Mouse (Mus musculus): ENCODE measurements around the gene Ntan1. TPM values are rescaled to one million over a fixed set of nuclear protein-coding genes. Genes with fewer than 3 reads are reported as not detected.
"Not testable (repeated sequence)": the region's sequence is repeated elsewhere in the genome, so short reads cannot be mapped to it uniquely, and the experiment has no call there.

Gene Ntan1
- 157 and 159 TPM in 2 replicates for polyA plus RNA-seq (2015; fragmentation: Nextera tagmentation; extraction: Ambion mirVana)

- peak; percentile 97 for ATAC-seq (ENCODE audit: low FRiP score, low TSS enrichment)
- Histone ChIP-seq H3K4me1 (ENCODE audit: insufficient read depth, low read length) (peaks cover 16% of the 10 kb centered on the region), H3K9me3 (ENCODE audit: low read length) (no peaks in the 10 kb centered on the region), H3K4me3 (ENCODE audit: low read length) (peak within 1 kb of the TSS; percentile 89), H3K4me2 (replicated peaks; ENCODE audit: low read depth, low read length) (peak within 1 kb of the TSS; percentile 81), H3K27ac (ENCODE audit: low read length) (peak within 1 kb of the TSS; percentile 99), H3K9ac (replicated peaks; ENCODE audit: low read length) (peak within 1 kb of the TSS; percentile 90), H3K36me3 (ENCODE audit: insufficient read depth, low read length) (peaks cover 20% of the 10 kb centered on the region), H3K27me3 (ENCODE audit: insufficient read depth, low read length) (no peaks in the 10 kb centered on the region)
- under 1% methylated on average over 52 of the region's 58 CpGs for WGBS
Observed at GRCm38 (mm10) chr16:13818560-13819393, at the start of gene Ntan1. TSS of gene Ntan1 (plus strand) at chr16:13818845.

GRCm38 (mm10) chr16:13771603-13772002 is 47.0 kb upstream of the Ntan1 start:
- not testable (repeated sequence) for H3K9ac ChIP-seq (replicated peaks; ENCODE audit: low read length)

GRCm38 (mm10) chr16:13772051-13772450 is 46.6 kb upstream of the Ntan1 start:
- not testable (repeated sequence) for H3K9ac ChIP-seq (replicated peaks; ENCODE audit: low read length); H3K9me3 ChIP-seq (ENCODE audit: low read length); H3K27ac ChIP-seq (ENCODE audit: low read length); H3K4me2 ChIP-seq (replicated peaks; ENCODE audit: low read depth, low read length); H3K27me3 ChIP-seq (ENCODE audit: insufficient read depth, low read length); H3K4me1 ChIP-seq (ENCODE audit: insufficient read depth, low read length); H3K4me3 ChIP-seq (ENCODE audit: low read length); ATAC-seq (ENCODE audit: low FRiP score, low TSS enrichment); H3K36me3 ChIP-seq (ENCODE audit: insufficient read depth, low read length)
- WGBS: 62% methylated on average over 5 of the region's 5 CpGs

More at GRCm38 (mm10) chr16:13771603-13772002, 47.0 kb upstream of the Ntan1 start:
- not testable (repeated sequence) for H3K4me3 ChIP-seq (ENCODE audit: low read length); H3K4me2 ChIP-seq (replicated peaks; ENCODE audit: low read depth, low read length); H3K36me3 ChIP-seq (ENCODE audit: insufficient read depth, low read length); H3K27ac ChIP-seq (ENCODE audit: low read length); ATAC-seq (ENCODE audit: low FRiP score, low TSS enrichment); H3K27me3 ChIP-seq (ENCODE audit: insufficient read depth, low read length); H3K4me1 ChIP-seq (ENCODE audit: insufficient read depth, low read length); H3K9me3 ChIP-seq (ENCODE audit: low read length)
- WGBS: 39% methylated on average over 4 of the region's 4 CpGs

- H3K4me2 ChIP-seq (replicated peaks; ENCODE audit: low read depth, low read length); H3K9me3 ChIP-seq (ENCODE audit: low read length); H3K27me3 ChIP-seq (ENCODE audit: insufficient read depth, low read length); H3K27ac ChIP-seq (ENCODE audit: low read length); H3K9ac ChIP-seq (replicated peaks; ENCODE audit: low read length); H3K36me3 ChIP-seq (ENCODE audit: insufficient read depth, low read length); H3K4me3 ChIP-seq (ENCODE audit: low read length); H3K4me1 ChIP-seq (ENCODE audit: insufficient read depth, low read length); ATAC-seq (ENCODE audit: low FRiP score, low TSS enrichment): not testable (repeated sequence)
- WGBS: 59% methylated on average over 2 of the region's 2 CpGs
Observed at GRCm38 (mm10) chr16:13774011-13774410, 44.6 kb upstream of the Ntan1 start.

GRCm38 (mm10) chr16:13774651-13775050 is 44.0 kb upstream of the Ntan1 start:
- not testable (repeated sequence) for H3K4me2 ChIP-seq (replicated peaks; ENCODE audit: low read depth, low read length); ATAC-seq (ENCODE audit: low FRiP score, low TSS enrichment); H3K27me3 ChIP-seq (ENCODE audit: insufficient read depth, low read length); H3K9ac ChIP-seq (replicated peaks; ENCODE audit: low read length); H3K36me3 ChIP-seq (ENCODE audit: insufficient read depth, low read length); H3K4me3 ChIP-seq (ENCODE audit: low read length); H3K27ac ChIP-seq (ENCODE audit: low read length); H3K4me1 ChIP-seq (ENCODE audit: insufficient read depth, low read length)
- WGBS: 78% methylated on average over 3 of the region's 3 CpGs
- peaks cover 13% of the 10 kb centered on the region for H3K9me3 ChIP-seq (ENCODE audit: low read length)

GRCm38 (mm10) chr16:13780353-13781036 is 38.1 kb upstream of the Ntan1 start, which contains the start of gene Rrn3:
TSS of gene Rrn3 (plus strand) at chr16:13780708.
- Histone ChIP-seq H3K9me3 (ENCODE audit: low read length) (peaks cover 10% of the 10 kb centered on the region; the same call in 1 of the 2 replicates), H3K27me3 (ENCODE audit: insufficient read depth, low read length) (no peaks in the 10 kb centered on the region), H3K4me1 (ENCODE audit: insufficient read depth, low read length) (peaks cover 14% of the 10 kb centered on the region), H3K4me3 (ENCODE audit: low read length) (peak within 1 kb of the TSS; percentile 87), H3K9ac (replicated peaks; ENCODE audit: low read length) (peak within 1 kb of the TSS; percentile 90), H3K36me3 (ENCODE audit: insufficient read depth, low read length) (peaks cover 15% of the 10 kb centered on the region; the same call in 1 of the 2 replicates), H3K4me2 (replicated peaks; ENCODE audit: low read depth, low read length) (peak within 1 kb of the TSS; percentile 81), H3K27ac (ENCODE audit: low read length) (peak within 1 kb of the TSS; percentile 88)
- ATAC-seq (ENCODE audit: low FRiP score, low TSS enrichment): peak; percentile 99
- WGBS: under 1% methylated on average over 56 of the region's 57 CpGs

GRCm38 (mm10) chr16:13781216-13781615 is 37.4 kb upstream of the Ntan1 start:
- Histone ChIP-seq H3K27ac (ENCODE audit: low read length) (no peak overlapping the region), H3K9ac (replicated peaks; ENCODE audit: low read length) (peak overlapping the region; percentile 90), H3K4me3 (ENCODE audit: low read length) (peak overlapping the region; percentile 87), H3K27me3 (ENCODE audit: insufficient read depth, low read length) (no peaks in the 10 kb centered on the region), H3K9me3 (ENCODE audit: low read length) (peaks cover 10% of the 10 kb centered on the region; the same call in 1 of the 2 replicates), H3K4me1 (ENCODE audit: insufficient read depth, low read length) (peaks cover 14% of the 10 kb centered on the region), H3K36me3 (ENCODE audit: insufficient read depth, low read length) (peaks cover 20% of the 10 kb centered on the region), H3K4me2 (replicated peaks; ENCODE audit: low read depth, low read length) (peak overlapping the region; percentile 81)
- ATAC-seq (ENCODE audit: low FRiP score, low TSS enrichment): no peak
- 25% methylated on average over 8 of the region's 8 CpGs for WGBS

- peaks cover 8% of the 10 kb centered on the region for H3K4me1 ChIP-seq (ENCODE audit: insufficient read depth, low read length)
- no peak overlapping the region for H3K4me3 ChIP-seq (ENCODE audit: low read length)
- WGBS: 82% methylated on average over 3 of the region's 3 CpGs
- no peaks in the 10 kb centered on the region for H3K27me3 ChIP-seq (ENCODE audit: insufficient read depth, low read length)
- no peak overlapping the region for H3K9ac ChIP-seq (replicated peaks; ENCODE audit: low read length)
- ATAC-seq (ENCODE audit: low FRiP score, low TSS enrichment): no peak
- H3K9me3 ChIP-seq (ENCODE audit: low read length): no peaks in the 10 kb centered on the region
- H3K36me3 ChIP-seq (ENCODE audit: insufficient read depth, low read length): peaks cover 51% of the 10 kb centered on the region
- no peak overlapping the region for H3K4me2 ChIP-seq (replicated peaks; ENCODE audit: low read depth, low read length)
- no peak overlapping the region for H3K27ac ChIP-seq (ENCODE audit: low read length)
Observed at GRCm38 (mm10) chr16:13785932-13786331, 32.7 kb upstream of the Ntan1 start.

GRCm38 (mm10) chr16:13793441-13793840 is 25.2 kb upstream of the Ntan1 start:
- H3K27ac ChIP-seq (ENCODE audit: low read length); H3K9me3 ChIP-seq (ENCODE audit: low read length); ATAC-seq (ENCODE audit: low FRiP score, low TSS enrichment); H3K9ac ChIP-seq (replicated peaks; ENCODE audit: low read length); H3K27me3 ChIP-seq (ENCODE audit: insufficient read depth, low read length); H3K4me3 ChIP-seq (ENCODE audit: low read length); H3K4me2 ChIP-seq (replicated peaks; ENCODE audit: low read depth, low read length); H3K4me1 ChIP-seq (ENCODE audit: insufficient read depth, low read length): not testable (repeated sequence)
- H3K36me3 ChIP-seq (ENCODE audit: insufficient read depth, low read length): peaks cover 76% of the 10 kb centered on the region
- 86% methylated on average over 2 of the region's 2 CpGs for WGBS

Measured in kidney, embryonic 16.5 days (tissue).